8 mouse cellular contexts compared by ENCODE assay signal in the genomic region with DNA sequence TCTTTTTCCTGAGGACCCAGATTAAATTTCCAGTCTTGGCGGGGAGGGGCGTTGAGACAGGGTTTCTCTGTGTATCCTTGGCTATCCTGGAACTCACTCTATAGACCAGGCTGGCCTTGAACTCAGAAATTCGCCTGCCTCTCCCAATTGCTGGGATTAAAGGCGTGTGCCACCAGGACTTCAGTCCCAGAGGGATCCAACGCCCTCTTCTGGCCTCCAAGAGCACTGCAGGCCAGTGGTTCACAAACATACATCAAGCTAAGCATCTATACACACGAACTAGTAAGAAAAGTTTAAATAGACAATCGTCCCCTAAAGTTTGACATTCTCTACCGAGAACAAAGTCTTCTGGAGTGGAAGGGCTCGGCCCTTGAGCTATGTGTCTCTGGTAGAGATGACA.
DNase-seq lines count a peak whose midpoint lies in the region; ATAC-seq and TF ChIP-seq lines count a peak whose summit lies in the region.

No protein-coding gene starts in this region.

- no peak overlapping the region for H3K27ac ChIP-seq in intestine, postnatal 0 days (ENCODE audit: low read depth, low read length)
- no peak overlapping the region for H3K27ac ChIP-seq in intestine, embryonic 16.5 days (ENCODE audit: low read length)
- H3K27ac ChIP-seq in liver, embryonic 14.5 days = no peak overlapping the region
- no peak overlapping the region for H3K27ac ChIP-seq in forebrain, embryonic 15.5 days (replicated peaks)
- no peak overlapping the region for H3K27ac ChIP-seq in hindbrain, embryonic 13.5 days

- H3K9me3 ChIP-seq in intestine, postnatal 0 days (ENCODE audit: control insufficient read depth) = no peaks in the 10 kb centered on the region
- no peaks in the 10 kb centered on the region for H3K9me3 ChIP-seq in intestine, embryonic 16.5 days (ENCODE audit: control insufficient read depth, low read length)
- H3K9me3 ChIP-seq in liver, embryonic 14.5 days (ENCODE audit: control insufficient read depth, low read length) = no peaks in the 10 kb centered on the region
- no peaks in the 10 kb centered on the region for H3K9me3 ChIP-seq in forebrain, embryonic 15.5 days
- H3K9me3 ChIP-seq in hindbrain, embryonic 13.5 days = no peaks in the 10 kb centered on the region

- no peaks in the 10 kb centered on the region; the same call in 1 of the 2 replicates for H3K4me1 ChIP-seq in intestine, postnatal 0 days (replicated peaks; ENCODE audit: control insufficient read depth, insufficient read depth, low read length)
- H3K4me1 ChIP-seq in intestine, embryonic 16.5 days (ENCODE audit: control insufficient read depth, insufficient read depth, low read length) = no peaks in the 10 kb centered on the region
- peaks cover 0 to 5% of the 10 kb centered on the region in 2 experiments; a peak in 1 of 4 replicates for H3K4me1 ChIP-seq in liver, embryonic 14.5 days (replicated peaks; ENCODE audit: control insufficient read depth in 2 of 2, insufficient read depth in 2 of 2, low read length in 1 of 2)
- no peaks in the 10 kb centered on the region for H3K4me1 ChIP-seq in forebrain, embryonic 15.5 days
- H3K4me1 ChIP-seq in hindbrain, embryonic 13.5 days (replicated peaks) = 0 out of 2 replicates have a peak, but pooled peaks cover 3% of the 10 kb centered on the region

- TF ChIP-seq EP300 in liver, embryonic 14.5 days (IDR thresholded peaks at IDR 0.05; ENCODE audit: low read depth) = no peak

- H3K36me3 ChIP-seq in intestine, postnatal 0 days (ENCODE audit: control insufficient read depth, insufficient read depth) = no peaks in the 10 kb centered on the region; the same call in 1 of the 2 replicates
- H3K36me3 ChIP-seq in intestine, embryonic 16.5 days (ENCODE audit: control insufficient read depth, insufficient read depth, low read length) = no peaks in the 10 kb centered on the region
- H3K36me3 ChIP-seq in liver, embryonic 14.5 days (replicated peaks; ENCODE audit: control insufficient read depth, insufficient read depth, low read depth) = no peaks in the 10 kb centered on the region
- H3K36me3 ChIP-seq in forebrain, embryonic 15.5 days = peaks cover 5% of the 10 kb centered on the region; the same call in 1 of the 2 replicates
- H3K36me3 ChIP-seq in hindbrain, embryonic 13.5 days = no peaks in the 10 kb centered on the region

- no peak overlapping the region for H3K4me3 ChIP-seq in intestine, postnatal 0 days (ENCODE audit: low read depth, low read length)
- H3K4me3 ChIP-seq in intestine, embryonic 16.5 days (ENCODE audit: low read length) = no peak overlapping the region
- H3K4me3 ChIP-seq in liver, embryonic 14.5 days (ENCODE audit: insufficient read depth in 1 of 2, low read depth in 2 of 2, low read length in 2 of 2) = no peak overlapping the region
- no peak overlapping the region for H3K4me3 ChIP-seq in forebrain, embryonic 15.5 days
- no peak overlapping the region for H3K4me3 ChIP-seq in hindbrain, embryonic 13.5 days

- peak; percentile 28 to 32 for DNase-seq in adrenal gland, adult 18-20 months (ENCODE audit: low spot score in 2 of 2)
- DNase-seq in liver, embryonic 14.5 days (ENCODE audit: low read depth in 3 of 3, low spot score in 3 of 3) = no peak
- DNase-seq in right cerebral cortex, postnatal 10 days (ENCODE audit: low spot score in 2 of 2) = no peak

- no peaks in the 10 kb centered on the region for H3K27me3 ChIP-seq in intestine, postnatal 0 days (replicated peaks; ENCODE audit: control insufficient read depth, insufficient read depth, low read length)
- no peaks in the 10 kb centered on the region for H3K27me3 ChIP-seq in intestine, embryonic 16.5 days (replicated peaks; ENCODE audit: control insufficient read depth, insufficient read depth, low read length)
- H3K27me3 ChIP-seq in liver, embryonic 14.5 days (ENCODE audit: control insufficient read depth, insufficient read depth, low read length) = no peaks in the 10 kb centered on the region
- no peaks in the 10 kb centered on the region for H3K27me3 ChIP-seq in forebrain, embryonic 15.5 days
- H3K27me3 ChIP-seq in hindbrain, embryonic 13.5 days = no peaks in the 10 kb centered on the region

- TF ChIP-seq CTCF in intestine, postnatal 0 days (IDR thresholded peaks at IDR 0.05; ENCODE audit: low read depth) = peak; percentile 75
- TF ChIP-seq CTCF in liver, embryonic 14.5 days (IDR thresholded peaks at IDR 0.05; ENCODE audit: low read depth) = peak; percentile 74

- H3K9ac ChIP-seq in intestine, postnatal 0 days (ENCODE audit: low read depth, low read length) = no peak overlapping the region
- no peak overlapping the region for H3K9ac ChIP-seq in intestine, embryonic 16.5 days (ENCODE audit: low read depth, low read length)
- H3K9ac ChIP-seq in liver, embryonic 14.5 days (replicated peaks) = no peak overlapping the region
- H3K9ac ChIP-seq in forebrain, embryonic 15.5 days (replicated peaks) = no peak overlapping the region
- no peak overlapping the region for H3K9ac ChIP-seq in hindbrain, embryonic 13.5 days

- no peak overlapping the region for H3K4me2 ChIP-seq in intestine, postnatal 0 days (replicated peaks; ENCODE audit: low read depth)
- no peak overlapping the region for H3K4me2 ChIP-seq in intestine, embryonic 16.5 days (ENCODE audit: low read depth, low read length)
- H3K4me2 ChIP-seq in liver, embryonic 14.5 days (ENCODE audit: low read depth) = no peak overlapping the region
- no peak overlapping the region for H3K4me2 ChIP-seq in forebrain, embryonic 15.5 days (replicated peaks)
- no peak overlapping the region for H3K4me2 ChIP-seq in hindbrain, embryonic 13.5 days

- ATAC-seq in intestine, postnatal 0 days = no peak
- no peak for ATAC-seq in intestine, embryonic 16.5 days
- ATAC-seq in CD4-positive, CD25-positive, alpha-beta regulatory T cell, adult 4 months = peak; percentile 42
- ATAC-seq in liver, embryonic 14.5 days (ENCODE audit: insufficient read depth) = no peak
- no peak for ATAC-seq in forebrain, embryonic 15.5 days (replicated peaks)
- no peak for ATAC-seq in hindbrain, embryonic 13.5 days (ENCODE audit: low FRiP score)

- WGBS in intestine, postnatal 0 days = 67% methylated on average over 9 of the region's 9 CpGs
- WGBS in intestine, embryonic 16.5 days = 73% methylated on average over 9 of the region's 9 CpGs
- WGBS in liver, embryonic 14.5 days (ENCODE audit: insufficient replicate concordance) = 57% methylated on average over 9 of the region's 9 CpGs
- WGBS in forebrain, embryonic 15.5 days = 76% methylated on average over 9 of the region's 9 CpGs
- WGBS in hindbrain, embryonic 13.5 days = 73% methylated on average over 9 of the region's 9 CpGs

Comparison
In these comparisons a context has a peak if more than half of its experiments do, and no peak if none do; other contexts are left out.
1. DNase-seq: peak in adrenal gland, adult 18-20 months (2 of 2); none in liver, embryonic 14.5 days (0 of 3) and right cerebral cortex, postnatal 10 days (0 of 2).